Mouse (Mus musculus): ENCODE measurements around the gene Lrrn2. TPM values are rescaled to one million over a fixed set of nuclear protein-coding genes. Genes with fewer than 3 reads are reported as not detected.

The Lrrn2 gene
- total RNA-seq, 2 experiments from 2014 or later, result 4.7 to 6.0 TPM

DNA sequence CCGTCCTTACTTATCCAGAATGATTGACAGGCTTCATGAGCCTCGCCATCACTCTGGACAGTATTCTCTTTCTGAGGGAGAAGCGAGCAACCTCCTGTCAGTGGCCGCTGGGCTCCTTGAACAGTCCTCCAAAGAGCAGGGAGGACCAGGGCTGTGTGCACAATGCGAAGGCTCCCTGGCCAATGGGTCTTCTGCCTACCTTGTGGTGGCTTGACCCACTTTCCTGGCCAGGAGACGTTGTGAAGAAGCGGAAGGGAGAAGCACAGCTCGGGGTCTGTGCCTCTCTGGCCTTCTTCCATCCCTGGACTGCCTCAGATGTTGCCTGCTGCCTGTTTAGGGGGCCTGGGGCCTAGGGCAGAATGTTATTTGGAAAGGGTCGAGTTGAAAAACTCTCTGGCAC lies 1.8 kb downstream of the Lrrn2 start:
- no peak for DNase-seq
- intact Hi-C loops (cut with DNase I), result no loop called here

DNA sequence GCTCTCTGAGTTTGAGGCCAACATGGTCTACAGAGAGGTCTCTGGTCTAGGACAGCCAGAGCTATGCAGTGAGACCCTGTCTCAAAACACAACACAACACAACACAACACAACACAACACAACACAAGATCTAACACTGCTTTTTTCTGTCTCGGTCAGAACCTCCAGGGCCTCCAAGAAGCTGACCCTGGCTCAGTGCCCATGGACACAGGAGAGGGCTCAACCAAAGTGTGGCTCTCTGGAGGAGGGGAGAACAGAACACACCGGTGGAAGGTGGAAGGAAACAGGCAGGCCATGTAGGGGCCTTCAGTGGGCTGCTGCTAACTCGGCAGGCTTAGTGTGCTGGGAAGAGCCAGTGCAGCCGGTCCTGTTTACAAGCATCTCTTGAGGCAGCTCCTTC lies 5.6 kb downstream of the Lrrn2 start:
- intact Hi-C loops (cut with DNase I), result no loop called here
- DNase-seq, result no peak

DNA sequence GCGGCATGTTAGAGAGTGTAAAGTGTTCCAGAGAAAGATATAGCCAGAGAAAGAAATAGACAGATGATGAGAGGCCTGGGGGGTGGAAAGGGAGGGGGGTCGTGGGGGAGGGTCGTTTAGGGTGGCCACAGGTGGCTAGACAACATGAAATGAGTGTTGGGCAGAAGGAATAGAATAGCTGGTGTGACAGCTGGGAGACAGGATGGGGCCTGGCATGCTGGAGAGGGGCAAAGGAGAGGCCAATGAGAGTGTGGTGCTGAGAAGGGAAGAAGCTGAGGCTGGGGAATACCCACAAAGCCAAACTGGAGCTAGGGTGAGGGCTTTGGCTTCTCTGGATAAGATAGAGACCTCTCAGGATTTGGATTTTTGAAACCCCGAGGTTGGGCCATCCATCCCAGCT lies 6.6 kb downstream of the Lrrn2 start:
- no peak for DNase-seq
- intact Hi-C loops (cut with DNase I), result no loop called here

DNA sequence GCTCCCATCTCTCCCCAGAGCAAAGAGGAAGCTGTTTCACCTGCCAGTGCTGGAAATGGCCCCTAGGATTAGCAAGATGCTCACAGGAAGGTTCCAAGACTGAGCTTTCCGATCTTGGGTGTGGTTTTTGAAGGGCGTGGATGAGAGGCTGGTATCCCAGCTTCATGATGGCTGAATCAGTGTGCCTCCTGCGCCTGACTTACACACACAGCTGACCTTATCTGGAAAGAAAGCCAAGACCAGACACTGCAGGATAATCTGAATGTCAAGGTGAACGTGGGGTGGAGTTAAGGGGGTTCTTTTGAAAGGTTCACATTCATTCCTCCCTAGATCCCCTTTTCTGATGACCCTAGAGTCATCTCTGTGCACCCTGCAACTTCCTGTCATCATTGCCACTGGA lies 8.7 kb downstream of the Lrrn2 start:
- intact Hi-C loops (cut with DNase I), result no loop called here
- no peak for DNase-seq

DNA sequence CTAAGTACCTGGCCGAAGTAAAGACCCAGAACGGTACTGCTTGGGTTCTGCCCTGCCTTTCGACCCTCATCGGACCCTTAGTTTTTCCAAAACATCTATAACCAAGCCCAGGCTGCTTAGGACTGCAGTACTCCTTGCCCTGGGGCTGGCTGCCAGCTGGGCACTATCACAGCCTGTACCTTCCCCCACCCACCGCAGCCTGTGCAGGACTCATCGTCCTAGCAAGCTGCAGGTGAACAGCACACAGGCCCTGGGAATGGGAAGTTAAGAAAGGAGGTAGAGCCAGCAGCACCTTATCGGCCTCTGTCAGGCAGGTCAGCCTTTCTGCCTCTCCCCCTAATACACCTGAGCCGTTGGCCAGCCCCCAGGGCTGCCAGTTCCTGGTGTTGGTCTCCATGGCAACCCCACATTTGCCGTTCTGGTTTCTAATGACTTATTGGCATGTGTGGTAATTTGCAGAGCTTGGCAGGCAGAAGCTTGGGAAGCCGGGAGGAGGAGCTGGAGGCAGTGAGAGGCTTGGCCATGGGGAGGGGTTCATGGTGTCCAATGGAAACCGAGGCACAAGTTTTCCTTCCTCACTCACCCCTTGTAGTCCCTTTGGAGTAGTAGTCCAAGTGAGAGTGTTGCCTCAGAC lies 10.2 kb downstream of the Lrrn2 start:
- intact Hi-C loops (cut with DNase I), result no loop called here
- no peak for DNase-seq

DNA sequence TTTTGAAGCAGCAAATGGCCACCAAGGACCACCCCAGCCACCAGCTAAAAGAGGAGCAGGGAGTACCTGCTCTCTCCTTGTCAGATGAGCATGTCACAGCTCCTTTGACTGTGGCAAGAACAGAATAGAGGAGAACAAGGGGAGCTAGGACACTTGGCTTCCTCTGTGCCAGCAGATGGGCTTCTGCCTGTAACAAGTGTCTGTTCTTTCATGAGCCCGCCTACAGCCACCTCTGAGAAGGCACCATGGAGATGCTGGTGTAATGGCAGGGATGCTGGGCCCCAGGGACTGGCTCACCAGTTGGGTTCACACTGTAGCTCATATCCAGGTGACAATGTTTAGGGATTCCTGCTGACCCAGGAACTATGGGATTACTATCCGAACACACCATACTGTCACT lies 12.0 kb downstream of the Lrrn2 start:
- no peak for DNase-seq
- intact Hi-C loops (cut with DNase I), result no loop called here

DNA sequence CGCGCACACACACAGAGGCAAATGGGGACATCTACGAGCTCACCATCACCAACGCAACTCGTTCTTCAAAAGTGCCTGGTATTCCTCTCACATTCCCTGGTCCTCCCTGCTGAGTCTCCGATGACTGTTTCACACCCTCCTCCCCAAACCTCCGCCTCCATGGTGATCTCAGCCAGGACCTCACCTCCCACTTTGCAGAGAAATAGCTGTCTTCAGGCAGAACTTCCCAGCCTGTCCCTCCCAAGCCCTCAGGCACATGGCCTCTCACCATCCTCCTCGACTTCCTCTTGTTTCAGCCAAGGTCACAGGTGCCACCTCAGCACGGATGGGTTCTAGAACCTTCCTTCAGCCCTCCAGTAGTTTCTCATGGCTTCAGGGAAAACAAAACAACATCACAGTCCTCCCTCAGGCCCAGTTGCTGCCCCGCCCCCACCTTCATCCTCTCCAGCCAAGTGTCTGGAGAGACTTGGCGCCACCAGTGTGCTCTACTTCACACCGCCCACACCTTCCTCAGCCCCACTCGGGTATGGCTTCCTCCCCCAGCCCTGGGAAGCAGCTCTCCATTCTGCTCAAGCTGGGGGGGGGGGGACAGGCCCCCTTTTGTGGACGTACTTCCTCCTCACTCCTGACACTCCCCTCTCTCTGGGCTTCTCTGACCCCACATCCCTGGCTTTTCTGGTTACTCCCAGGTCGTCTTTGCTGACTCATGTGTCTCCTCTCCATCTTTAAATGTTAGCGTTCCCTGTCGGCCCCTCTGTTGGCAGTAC lies 13.4 kb downstream of the Lrrn2 start:
- DNase-seq, result peak; percentile 49 to 52
- intact Hi-C loops (cut with DNase I), result no loop called here

DNA sequence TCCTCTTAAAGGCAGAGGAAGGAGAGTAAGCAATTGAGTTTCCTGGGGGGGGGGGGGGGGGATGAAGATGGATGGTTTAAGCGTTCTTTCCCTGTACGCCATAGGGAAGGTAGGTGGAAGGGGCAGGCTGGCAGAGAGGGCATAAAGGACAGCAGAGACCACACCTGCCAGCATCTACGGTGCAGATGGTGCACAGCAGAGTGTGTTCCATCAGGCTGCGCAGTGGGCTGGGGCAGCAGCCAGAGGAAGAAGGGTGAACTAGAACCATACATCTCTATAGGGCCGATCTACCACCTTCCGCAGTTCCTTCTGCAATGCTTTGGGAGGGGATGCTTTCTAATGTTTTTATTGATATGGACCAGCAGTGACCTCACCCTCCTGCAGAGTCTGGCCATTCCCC lies 19.0 kb downstream of the Lrrn2 start:
- no peak for DNase-seq
- intact Hi-C loops (cut with DNase I), result no loop called here

DNA sequence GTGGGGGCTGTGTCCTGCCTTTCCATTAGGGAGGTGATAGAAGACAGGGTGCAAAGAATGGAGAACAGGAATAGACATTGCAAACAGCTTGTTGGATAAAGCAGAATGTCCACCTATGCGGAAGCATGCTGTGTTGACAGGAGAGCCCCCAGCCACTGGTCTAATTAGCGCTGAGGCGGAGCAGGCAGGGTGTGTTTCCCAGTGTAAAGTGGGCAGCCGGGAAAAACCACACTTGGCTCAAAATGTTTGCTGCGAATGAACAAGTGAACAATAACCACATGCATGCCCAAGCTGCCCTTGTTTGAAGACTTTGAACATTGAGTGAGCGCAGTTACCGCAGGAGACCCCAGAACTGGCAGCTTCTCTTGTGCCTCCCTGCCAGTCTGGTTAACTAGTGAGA lies 19.6 kb downstream of the Lrrn2 start:
- intact Hi-C loops (cut with DNase I), result no loop called here
- no peak for DNase-seq

DNA sequence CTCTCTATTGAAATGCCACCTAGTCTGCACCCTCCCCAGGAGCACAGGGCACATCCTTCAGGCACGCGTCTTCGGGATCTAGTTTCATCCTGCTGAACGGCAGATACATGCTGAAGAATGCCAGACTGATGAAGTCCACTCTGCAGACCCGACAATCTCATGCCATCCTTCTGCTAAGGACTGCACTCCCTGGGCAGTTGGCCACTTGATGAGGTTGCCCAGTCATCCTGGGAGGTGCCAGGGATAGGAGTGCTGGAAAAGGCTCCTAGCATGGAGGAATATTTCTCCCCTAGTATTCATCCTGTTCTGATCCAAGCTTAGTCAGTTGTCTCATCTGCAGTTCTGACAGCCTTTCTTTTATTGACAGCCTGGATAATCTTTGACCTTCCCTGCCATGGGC lies 20.9 kb downstream of the Lrrn2 start:
- no peak for DNase-seq
- intact Hi-C loops (cut with DNase I), result no loop called here

DNA sequence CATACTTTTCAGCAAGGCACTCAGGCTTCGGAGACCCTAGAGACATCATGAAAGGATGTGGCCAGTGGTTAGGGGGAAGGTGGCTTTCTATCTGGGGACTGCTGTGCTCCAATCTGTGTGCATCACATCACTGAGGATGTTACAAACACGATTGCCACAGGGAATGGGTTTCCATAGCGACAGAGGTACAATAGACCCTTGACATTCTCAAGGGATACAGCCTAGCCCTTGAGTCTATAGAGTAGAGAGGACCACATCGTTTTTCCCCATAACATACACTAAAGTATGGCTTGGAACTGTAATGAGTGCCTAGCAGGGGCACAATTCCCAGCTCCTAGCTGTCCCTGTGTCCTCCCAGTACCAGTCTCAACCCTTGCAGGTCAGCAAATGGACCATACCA lies 23.4 kb downstream of the Lrrn2 start:
- no peak for DNase-seq
- intact Hi-C loops (cut with DNase I), result no loop called here

DNA sequence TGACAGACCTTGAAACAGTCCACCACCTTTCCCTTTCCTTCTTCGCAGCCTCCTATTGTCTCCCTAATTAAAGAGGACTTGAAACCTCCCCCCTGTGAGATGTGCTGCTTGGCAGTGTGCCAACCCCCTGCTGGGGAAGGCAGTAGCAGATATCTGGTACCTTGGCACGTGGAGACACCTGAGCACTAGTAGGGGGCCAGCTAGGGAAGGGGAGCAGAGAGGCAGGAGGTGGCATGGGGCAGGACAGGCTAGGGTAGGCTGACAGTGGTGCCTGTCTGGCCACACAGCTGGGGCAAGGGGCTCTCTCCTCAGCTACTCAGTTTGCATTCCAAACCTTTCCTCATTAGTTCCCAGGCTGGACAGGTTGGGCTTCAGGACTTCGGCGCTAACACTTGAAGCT lies 29.0 kb downstream of the Lrrn2 start:
- DNase-seq, result no peak
- intact Hi-C loops (cut with DNase I), result no loop called here

DNA sequence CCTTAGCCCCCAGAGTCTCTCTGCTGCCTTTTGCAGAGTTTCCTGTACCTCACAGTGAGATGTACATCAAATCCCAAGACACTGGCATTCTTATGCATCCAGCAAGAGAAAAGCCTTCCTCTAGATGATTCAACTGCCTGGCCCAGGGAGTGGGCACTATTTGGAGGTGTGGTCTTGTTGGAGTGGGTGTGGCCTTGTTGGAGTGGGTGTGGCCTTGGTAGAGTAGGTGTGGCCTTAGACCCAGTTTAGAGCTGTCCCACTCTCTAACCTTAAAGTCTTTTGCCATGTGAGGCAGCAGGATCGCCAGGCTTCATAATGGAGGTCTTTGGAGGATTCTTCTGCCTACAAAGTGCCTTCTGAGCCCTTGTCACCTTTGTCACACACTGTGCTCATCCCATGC lies 29.9 kb downstream of the Lrrn2 start:
- intact Hi-C loops (cut with DNase I), result no loop called here
- no peak for DNase-seq

DNA sequence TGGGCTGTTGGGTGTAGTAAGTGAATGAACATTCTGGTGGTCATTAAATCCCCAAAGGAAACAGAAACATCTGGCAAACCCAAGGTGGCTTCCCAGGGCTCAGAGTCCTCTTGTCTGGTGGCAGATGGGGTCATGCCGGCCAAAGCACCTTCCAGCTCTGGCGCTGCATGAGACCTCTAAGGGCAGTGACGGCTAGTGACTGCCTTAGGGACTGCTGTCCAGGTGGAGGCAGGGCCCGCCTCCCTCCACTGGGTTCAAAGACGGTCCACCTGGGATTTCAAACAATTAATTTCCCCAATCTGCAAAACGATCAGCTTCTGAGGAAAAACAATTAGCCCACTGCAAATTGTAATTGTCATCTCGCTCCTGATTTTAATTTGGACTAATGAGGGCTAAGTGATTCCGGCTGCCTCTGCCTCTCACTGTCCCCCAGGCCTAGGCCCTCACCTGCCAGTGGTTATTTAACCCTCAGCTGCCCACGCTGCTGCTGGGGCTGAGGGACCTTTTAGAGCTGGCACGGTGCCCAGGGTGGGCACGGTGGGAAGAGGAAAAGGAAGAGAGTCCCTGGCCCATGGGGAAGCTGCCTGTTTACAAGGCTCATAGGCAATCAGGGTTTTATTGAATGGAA lies 30.5 kb downstream of the Lrrn2 start:
- intact Hi-C loops (cut with DNase I), result no loop called here
- no peak for DNase-seq

DNA sequence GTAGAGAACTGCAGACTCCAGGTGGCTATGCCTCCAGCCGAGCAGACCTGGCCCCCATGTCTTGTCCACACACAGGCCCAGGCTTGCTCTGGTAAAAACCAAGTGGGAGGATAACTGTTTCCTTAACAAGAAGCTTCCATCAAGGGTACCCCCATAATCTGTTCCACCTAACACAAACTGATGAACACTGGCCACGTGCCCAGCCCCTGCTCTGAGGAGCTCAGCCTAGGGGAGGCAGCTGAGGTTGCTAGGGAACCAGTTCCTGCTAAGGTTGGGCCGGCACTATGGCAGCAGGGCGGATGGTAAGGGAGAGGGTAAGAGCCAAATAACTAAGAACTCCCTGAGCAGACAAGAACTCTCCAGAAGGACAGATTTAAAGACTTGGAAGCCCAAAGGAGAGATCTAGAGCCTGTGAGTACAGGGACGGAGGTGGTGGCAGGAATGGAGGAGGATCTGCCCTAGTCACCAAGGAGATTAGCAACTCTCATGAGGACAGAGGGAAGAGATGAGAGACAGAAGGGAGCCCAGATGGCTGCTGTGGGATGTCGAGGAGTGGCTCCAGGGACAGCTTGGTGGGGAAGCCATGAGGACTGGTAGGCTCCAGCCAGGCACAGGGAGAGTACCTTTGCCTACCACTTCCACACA lies 35.9 kb downstream of the Lrrn2 start:
- no peak for DNase-seq
- intact Hi-C loops (cut with DNase I), result no loop called here

DNA sequence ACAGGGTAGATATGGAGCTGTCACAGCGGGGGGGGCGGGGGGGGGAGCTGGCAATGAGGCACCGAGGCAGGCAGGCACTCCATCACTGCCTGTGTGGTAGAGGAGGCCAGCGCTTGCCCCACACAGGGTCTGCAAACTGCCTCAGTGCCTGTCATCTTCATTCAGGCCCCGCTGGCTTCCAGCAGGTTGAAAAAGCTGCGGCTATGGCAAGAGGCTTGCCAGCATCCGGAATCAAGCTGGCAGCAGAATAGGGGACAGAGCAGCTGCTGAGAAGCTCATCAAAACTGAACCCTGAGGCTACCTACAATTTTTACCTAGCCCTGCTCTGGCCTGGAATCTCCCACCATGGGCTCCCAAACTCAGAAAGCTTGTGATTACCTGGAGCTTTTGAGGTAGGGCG lies 37.5 kb downstream of the Lrrn2 start:
- no peak for DNase-seq
- intact Hi-C loops (cut with DNase I), result no loop called here

DNA sequence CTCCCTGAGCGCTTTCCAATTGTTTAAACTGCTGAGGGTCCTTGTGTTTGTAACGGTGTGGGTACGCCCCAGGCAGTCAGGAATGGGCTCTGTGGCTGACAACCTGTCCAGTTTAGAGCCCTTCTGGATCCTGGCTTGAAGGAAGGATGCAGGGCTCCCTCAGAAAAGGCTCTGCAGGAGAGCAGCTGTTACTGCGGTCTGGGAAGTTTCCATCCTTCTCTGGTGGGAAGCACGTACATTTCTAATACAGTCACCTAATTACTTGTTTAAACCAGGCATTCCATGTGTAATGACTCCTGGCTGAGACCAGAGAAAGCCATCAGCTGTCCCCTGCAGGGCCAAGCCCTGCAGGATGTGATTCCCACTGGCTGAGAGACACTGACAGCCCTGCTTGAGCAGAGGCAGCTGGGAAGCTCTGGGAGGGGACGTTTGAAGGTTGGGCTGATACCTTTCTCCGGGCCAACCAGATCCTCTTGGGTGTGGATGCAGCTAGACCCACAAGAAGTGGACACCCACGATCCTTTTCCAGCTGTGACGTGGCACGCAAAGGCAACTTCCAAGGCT lies 38.1 kb downstream of the Lrrn2 start:
- intact Hi-C loops (cut with DNase I), result no loop called here
- peak; percentile 21 to 33 for DNase-seq

DNA sequence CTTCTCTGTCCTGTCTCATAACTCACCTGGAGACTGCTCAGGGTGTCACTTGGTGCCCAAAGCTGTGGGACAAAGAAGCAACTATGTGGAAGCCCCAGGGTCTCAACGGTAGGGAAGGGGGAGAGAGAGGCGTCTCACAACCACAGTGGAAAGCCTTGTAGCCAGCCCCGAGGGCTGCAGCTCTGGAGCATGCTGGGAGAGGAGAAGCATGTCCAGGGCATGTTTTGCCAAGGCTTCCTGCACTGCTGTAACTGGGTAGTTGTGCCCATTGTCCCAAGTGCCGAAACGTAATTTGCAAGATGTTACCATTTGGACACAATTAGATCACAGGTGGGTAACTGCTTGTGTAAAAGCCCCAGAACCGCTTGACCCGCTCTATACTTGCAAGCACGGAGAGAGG lies 39.2 kb downstream of the Lrrn2 start:
- no peak for DNase-seq

DNA sequence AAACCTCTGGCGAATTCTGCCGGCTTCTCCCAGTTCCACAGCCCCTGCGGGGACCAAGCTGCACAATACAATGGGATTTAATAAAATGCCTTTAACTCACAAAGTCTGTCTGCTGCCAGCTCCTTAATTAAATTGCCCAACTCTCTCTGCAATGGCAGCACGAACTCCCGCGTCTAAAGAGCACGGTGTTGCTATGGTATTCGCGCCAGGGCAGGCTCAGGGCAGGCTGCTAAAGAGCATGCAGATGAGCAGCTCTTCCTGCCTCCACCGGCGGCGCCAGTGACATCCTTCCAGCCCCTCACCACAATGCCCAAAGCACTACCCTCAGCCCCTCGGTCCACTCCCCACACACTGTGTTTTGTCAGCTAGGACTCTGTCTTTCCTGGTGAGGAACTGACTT lies 41.0 kb downstream of the Lrrn2 start:
- DNase-seq, result no peak
- intact Hi-C loops (cut with DNase I), result no loop called here

More for the DNA sequence above, 39.2 kb downstream of the Lrrn2 start:
- intact Hi-C loops (cut with DNase I), result no loop called here

DNA sequence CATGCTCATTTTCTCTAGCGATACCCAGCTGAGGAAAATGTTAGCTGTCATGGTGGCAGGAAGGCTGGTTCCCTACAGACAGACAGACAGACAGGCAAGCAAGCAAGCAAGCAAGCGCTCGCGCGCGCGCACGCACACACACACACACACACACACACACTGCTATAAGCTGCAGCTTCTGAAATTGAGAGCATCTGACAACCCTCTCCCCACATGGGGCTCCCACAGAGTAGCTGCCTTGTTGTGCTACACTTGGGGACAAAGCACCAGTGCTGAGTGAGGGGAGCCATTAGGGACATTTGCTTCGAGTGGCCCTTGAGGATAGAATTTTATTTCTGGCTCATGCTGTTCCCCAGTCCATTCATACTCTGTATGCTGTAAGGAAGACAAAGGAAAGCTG lies 42.2 kb downstream of the Lrrn2 start:
- intact Hi-C loops (cut with DNase I), result no loop called here
- DNase-seq, result no peak

DNA sequence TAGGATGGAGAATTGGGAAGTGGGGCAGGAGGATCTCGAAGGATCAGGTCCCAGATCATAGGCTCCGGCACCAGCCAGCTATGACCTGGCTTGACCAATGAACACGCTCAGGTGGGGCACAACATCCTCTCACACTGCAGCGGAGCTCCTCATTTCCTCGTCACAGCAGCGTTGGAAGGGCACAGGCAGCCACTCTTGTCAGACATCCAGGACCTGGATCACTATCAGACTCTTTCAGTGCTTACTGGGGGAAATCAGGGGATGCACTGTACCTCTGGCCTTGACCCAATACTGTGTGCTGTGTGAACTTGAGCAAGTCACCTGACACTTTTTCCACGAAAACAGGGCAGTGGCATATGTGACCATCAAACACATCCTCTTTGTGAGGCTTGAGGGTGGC lies 45.2 kb downstream of the Lrrn2 start:
- no peak for DNase-seq
- intact Hi-C loops (cut with DNase I), result loop anchor here (5.0 kb wide), 1 partner anchor 52 kb away; no protein-coding TSS in a partner anchor
